Mouse (Mus musculus): Measurements from ENCODE around the gene Nup98. TPM values are rescaled to one million over a fixed set of nuclear protein-coding genes. Genes with fewer than 3 reads are reported as not detected.
A peak's percentile ranks its signal among the peaks of the same experiment; 100 is the strongest.

Nup98 gene
- total and polyA plus RNA-seq, 3 experiments: 25.9 to 195 (median 45.2) TPM

GRCm38 (mm10) chr7:102081784-102082183, 128.2 kb downstream of the Nup98 start:
- no peak for TF ChIP-seq ZC3H11A (IDR thresholded peaks at IDR 0.05; ENCODE audit: low read depth, low read length)
- no peak for TF ChIP-seq EP300 (IDR thresholded peaks at IDR 0.05; ENCODE audit: low read depth in 1 of 2, low read length in 2 of 2)
- TF ChIP-seq TBP (IDR thresholded peaks at IDR 0.05; ENCODE audit: low read depth, low read length): no peak
- no peak for TF ChIP-seq MEF2A (IDR thresholded peaks at IDR 0.05; ENCODE audit: extremely low read depth, insufficient replicate concordance, low read depth, low read length, poor library complexity, severe bottlenecking)
- no peak for TF ChIP-seq ZKSCAN1 (IDR thresholded peaks at IDR 0.05; ENCODE audit: low read depth, low read length)
- no peak for TF ChIP-seq NELFE (IDR thresholded peaks at IDR 0.05; ENCODE audit: low read depth, low read length)
- no peak for TF ChIP-seq MAZ (IDR thresholded peaks at IDR 0.05; ENCODE audit: low read depth, low read length)
- TF ChIP-seq GABPA (IDR thresholded peaks at IDR 0.05; ENCODE audit: low read depth, low read length): no peak
- no peak for TF ChIP-seq CTCF (IDR thresholded peaks at IDR 0.05 in 2 of 3, conservative IDR thresholded peaks at IDR 0.05 in 1 of 3; ENCODE audit: control insufficient read depth in 1 of 3, insufficient read depth in 1 of 3, low read depth in 2 of 3, low read length in 3 of 3, poor library complexity in 1 of 3, severe bottlenecking in 1 of 3)
- no peak for TF ChIP-seq SMC3 (IDR thresholded peaks at IDR 0.05; ENCODE audit: low read depth, low read length)
- no peak for TF ChIP-seq CHD2 (IDR thresholded peaks at IDR 0.05; ENCODE audit: low read length)
- TF ChIP-seq HCFC1 (IDR thresholded peaks at IDR 0.05; ENCODE audit: low read depth, low read length): no peak
- no peak for TF ChIP-seq POLR2AphosphoS5 (IDR thresholded peaks at IDR 0.05; ENCODE audit: borderline replicate concordance, low read depth, low read length)
- no peak for TF ChIP-seq SIN3A (IDR thresholded peaks at IDR 0.05; ENCODE audit: low read length)
- TF ChIP-seq ELF1 (IDR thresholded peaks at IDR 0.05; ENCODE audit: low read depth, low read length): no peak
- TF ChIP-seq POLR2AphosphoS2 (IDR thresholded peaks at IDR 0.05; ENCODE audit: low read length): no peak
- no peak for TF ChIP-seq MYB (IDR thresholded peaks at IDR 0.05; ENCODE audit: low read depth, low read length)
- no peak for TF ChIP-seq POLR2A (IDR thresholded peaks at IDR 0.05; ENCODE audit: control insufficient read depth in 1 of 2, insufficient read depth in 1 of 2, low read depth in 1 of 2, low read length in 2 of 2, poor library complexity in 1 of 2)
- no peak for TF ChIP-seq NRF1 (IDR thresholded peaks at IDR 0.05; ENCODE audit: insufficient read depth, low read depth, low read length, poor library complexity, severe bottlenecking)
- peaks cover 0 to 2% of the 10 kb centered on the region in 2 experiments; a peak in 2 of 4 replicates for H3K36me3 ChIP-seq (ENCODE audit: control insufficient read depth in 1 of 2, insufficient read depth in 2 of 2, low read length in 2 of 2)
- no peaks in the 10 kb centered on the region for H3K79me2 ChIP-seq (ENCODE audit: control insufficient read depth, insufficient read depth, low read length, poor library complexity)
- H3K27ac ChIP-seq (ENCODE audit: control insufficient read depth, low read depth, low read length): no peak overlapping the region
- no peaks in the 10 kb centered on the region for H3K27me3 ChIP-seq (ENCODE audit: control insufficient read depth in 1 of 2, insufficient read depth in 2 of 2, low read length in 2 of 2)
- no peak overlapping the region for H3K9ac ChIP-seq (ENCODE audit: control insufficient read depth, low read depth, low read length, poor library complexity, severe bottlenecking)
- H3K9me3 ChIP-seq (replicated peaks; ENCODE audit: insufficient read depth, low read length): no peaks in the 10 kb centered on the region
- DNase-seq (ENCODE audit: low read depth, low spot score): no peak
- no peak overlapping the region for H3K4me3 ChIP-seq (ENCODE audit: control insufficient read depth in 1 of 2, insufficient read depth in 1 of 2, low read depth in 2 of 2, low read length in 2 of 2)
- H3K4me1 ChIP-seq (ENCODE audit: control insufficient read depth in 1 of 2, insufficient read depth in 2 of 2, low read length in 2 of 2): no peaks in the 10 kb centered on the region

DNA sequence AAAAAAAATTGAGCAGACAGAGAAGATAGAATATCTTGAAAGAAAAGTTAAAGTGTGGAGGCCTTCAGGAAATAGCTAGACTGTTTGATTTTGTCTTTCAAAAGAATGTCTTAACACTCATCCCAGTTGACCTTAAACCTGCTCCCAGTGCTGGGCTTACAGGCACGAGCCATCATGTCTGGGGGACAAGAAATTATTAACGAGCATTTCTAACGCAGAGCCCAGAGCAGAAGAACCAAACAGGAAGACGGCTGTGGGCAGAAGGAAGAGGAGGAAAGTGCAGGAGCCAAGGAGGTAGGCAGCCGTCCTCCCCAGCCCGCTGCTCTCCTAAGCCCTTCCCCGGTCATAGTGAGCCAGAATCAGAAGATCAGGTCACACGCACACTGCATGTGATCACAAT, 129.7 kb downstream of the Nup98 start:
- Histone ChIP-seq H3K4me1 (ENCODE audit: control insufficient read depth in 1 of 2, insufficient read depth in 2 of 2, low read length in 2 of 2) (no peaks in the 10 kb centered on the region), H3K4me3 (ENCODE audit: control insufficient read depth in 1 of 2, insufficient read depth in 1 of 2, low read depth in 2 of 2, low read length in 2 of 2) (no peak overlapping the region), H3K9me3 (replicated peaks; ENCODE audit: insufficient read depth, low read length) (no peaks in the 10 kb centered on the region), H3K27me3 (ENCODE audit: control insufficient read depth in 1 of 2, insufficient read depth in 2 of 2, low read length in 2 of 2) (no peaks in the 10 kb centered on the region), H3K27ac (ENCODE audit: control insufficient read depth, low read depth, low read length) (no peak overlapping the region), H3K79me2 (ENCODE audit: control insufficient read depth, insufficient read depth, low read length, poor library complexity) (no peaks in the 10 kb centered on the region), H3K36me3 (ENCODE audit: control insufficient read depth in 1 of 2, insufficient read depth in 2 of 2, low read length in 2 of 2) (peaks cover 0 to 2% of the 10 kb centered on the region in 2 experiments; a peak in 2 of 4 replicates), H3K9ac (ENCODE audit: control insufficient read depth, low read depth, low read length, poor library complexity, severe bottlenecking) (no peak overlapping the region)
- DNase-seq (ENCODE audit: low read depth, low spot score): no peak
- TF ChIP-seq USF1 (IDR thresholded peaks at IDR 0.05; ENCODE audit: low read depth, low read length): no peak
- no peak for TF ChIP-seq ZKSCAN1 (IDR thresholded peaks at IDR 0.05; ENCODE audit: low read depth, low read length)
- 0 out of 2 replicates have a peak, but pooled peaks have one; percentile 15 for TF ChIP-seq ZNF384 (IDR thresholded peaks at IDR 0.05; ENCODE audit: low read depth, low read length)
- TF ChIP-seq POLR2A (IDR thresholded peaks at IDR 0.05; ENCODE audit: control insufficient read depth in 1 of 2, insufficient read depth in 1 of 2, low read depth in 1 of 2, low read length in 2 of 2, poor library complexity in 1 of 2): no peak

Measured in MEL (cell line).